Mouse (Mus musculus) olfactory bulb, adult 2 months (tissue): ENCODE results near the gene Nfib.

Experiments
- CTCF ChIP-seq: fragments of 200-500 bp; IDR thresholded peaks from 2 replicates; pipeline ENCODE4 v1.5.1; 2012; ENCODE audit warnings: low read depth, mild to moderate bottlenecking, low read length, moderate library complexity; ENCODE audit not compliant: insufficient read depth
- POLR2A ChIP-seq: fragments of 200-500 bp; IDR thresholded peaks from 2 replicates; pipeline ENCODE4 v1.6.1; 2012; ENCODE audit warnings: mild to moderate bottlenecking, low read depth, low read length, moderate library complexity; ENCODE audit not compliant: insufficient read depth

GRCm38 (mm10) chr4:82321008-82321407 is 384.5 kb downstream of the Nfib start:
- TF ChIP-seq POLR2A, result no peak
- no peak for TF ChIP-seq CTCF
